In genomic region chr1:60916281-60916781, GRCm38 (mm10) we compare ENCODE assay signal across 12 mouse cellular contexts. TPM values are rescaled to one million over a fixed set of nuclear protein-coding genes. Genes with fewer than 3 reads are reported as not detected.
DNase-seq lines count a peak whose midpoint lies in the region; ATAC-seq and TF ChIP-seq lines count a peak whose summit lies in the region.
"Had no signal": no experiment of that assay in that cellular context is flagged by ENCODE, and none has a peak within 500 bp of the region (broad histone marks: within the 10 kb centered on the region; RNA-seq: fewer than 3 reads in every experiment).

No protein-coding gene starts in this region.

- H3K4me1 ChIP-seq in heart, postnatal 0 days (ENCODE audit: control insufficient read depth, insufficient read depth): no peaks in the 10 kb centered on the region
- peaks cover 7% of the 10 kb centered on the region; the same call in 1 of the 2 replicates for H3K4me1 ChIP-seq in heart, embryonic 10.5 days
- peaks cover 32% of the 10 kb centered on the region for H3K4me1 ChIP-seq in bone marrow macrophage, adult 2 months (ENCODE audit: control insufficient read depth, insufficient read depth, low read length)

- WGBS in heart, postnatal 0 days: 46% methylated on average over 10 of the region's 10 CpGs
- WGBS in heart, embryonic 10.5 days: 59% methylated on average over 10 of the region's 10 CpGs

- no peak for TF ChIP-seq CTCF in heart, postnatal 0 days (IDR thresholded peaks at IDR 0.05; ENCODE audit: low read depth)
- no peak for TF ChIP-seq CTCF in bone marrow macrophage, adult 2 months (IDR thresholded peaks at IDR 0.05; ENCODE audit: low read depth, low read length)

- H3K9ac ChIP-seq in heart, postnatal 0 days (replicated peaks; ENCODE audit: low read depth, low read length): no peak overlapping the region
- H3K9ac ChIP-seq: neural tube, embryonic 13.5 days had no signal

- ATAC-seq in heart, postnatal 0 days (ENCODE audit: insufficient read depth, low read depth): no peak
- no peak for ATAC-seq in erythroblast, adult 5-6 weeks (replicated peaks; ENCODE audit: low FRiP score, poor library complexity, severe bottlenecking)

- no peaks in the 10 kb centered on the region for H3K36me3 ChIP-seq in heart, postnatal 0 days (replicated peaks; ENCODE audit: control insufficient read depth, insufficient read depth, low read length)
- no peaks in the 10 kb centered on the region for H3K36me3 ChIP-seq in heart, embryonic 10.5 days
- H3K36me3 ChIP-seq in splenic B cell, adult 2 months (ENCODE audit: control insufficient read depth, insufficient read depth, low read length, poor library complexity, severe bottlenecking): no peaks in the 10 kb centered on the region
- H3K36me3 ChIP-seq: neural tube, embryonic 13.5 days had no signal

- H3K9me3 ChIP-seq in heart, postnatal 0 days (replicated peaks; ENCODE audit: control insufficient read depth, low read length): no peaks in the 10 kb centered on the region
- H3K9me3 ChIP-seq in heart, embryonic 10.5 days: no peaks in the 10 kb centered on the region
- H3K9me3 ChIP-seq: neural tube, embryonic 13.5 days had no signal

- no peak overlapping the region for H3K4me2 ChIP-seq in heart, postnatal 0 days (ENCODE audit: low read depth, low read length)
- H3K4me2 ChIP-seq: neural tube, embryonic 13.5 days had no signal

- H3K27me3 ChIP-seq in heart, postnatal 0 days (ENCODE audit: control insufficient read depth, insufficient read depth, low read length): no peaks in the 10 kb centered on the region
- no peaks in the 10 kb centered on the region for H3K27me3 ChIP-seq in heart, embryonic 10.5 days (ENCODE audit: insufficient read depth, poor library complexity, severe bottlenecking)
- H3K27me3 ChIP-seq in splenic B cell, adult 2 months (ENCODE audit: control insufficient read depth, insufficient read depth, low read length, poor library complexity, severe bottlenecking): no peaks in the 10 kb centered on the region
- H3K27me3 ChIP-seq: neural tube, embryonic 13.5 days had no signal

- TF ChIP-seq EP300 in heart, postnatal 0 days (IDR thresholded peaks at IDR 0.05; ENCODE audit: low read depth): no peak

- H3K4me3 ChIP-seq in heart, postnatal 0 days (ENCODE audit: low read depth, low read length): no peak overlapping the region
- no peak overlapping the region for H3K4me3 ChIP-seq in heart, embryonic 10.5 days
- no peak overlapping the region for H3K4me3 ChIP-seq in bone marrow macrophage, adult 2 months (ENCODE audit: insufficient read depth, low read length)
- H3K4me3 ChIP-seq: neural tube, embryonic 13.5 days had no signal

- no peak for TF ChIP-seq POLR2A in bone marrow macrophage, adult 2 months (IDR thresholded peaks at IDR 0.05; ENCODE audit: borderline replicate concordance, low read depth, low read length)

- H3K27ac ChIP-seq in heart, postnatal 0 days (ENCODE audit: low read depth): peak overlapping the region; percentile 36; the same call in 1 of the 2 replicates
- no peak overlapping the region for H3K27ac ChIP-seq in heart, embryonic 10.5 days
- peak overlapping the region; percentile 57 for H3K27ac ChIP-seq in bone marrow macrophage, adult 2 months (ENCODE audit: insufficient read depth, low read depth, low read length)
- H3K27ac ChIP-seq: neural tube, embryonic 13.5 days had no signal

- no peak for DNase-seq in heart, postnatal 0 days (ENCODE audit: low spot score)
- no peak for DNase-seq in heart, embryonic 10.5 days (ENCODE audit: low spot score)
- DNase-seq in CD4-positive, CD25-positive, alpha-beta regulatory T cell, adult 2 months (ENCODE audit: low read depth, low spot score): peak; percentile 74
- DNase-seq in splenic B cell, adult 2 months (ENCODE audit: low read depth, low spot score): peak; percentile 74
- no peak for DNase-seq in left cerebral cortex, adult 18-20 months (ENCODE audit: low spot score in 2 of 2)
- no peak for DNase-seq in spleen, adult 12 weeks (ENCODE audit: low spot score)
- DNase-seq: kidney, adult 8-10 months had no signal

RNA-seq across cellular contexts. Expression of gene Ctla4, which starts 29.5 kb away (rescaled TPM):
- 0.19 TPM in 1 of 2 replicates, not detected in the other for total RNA-seq in heart, postnatal 0 days (2014; rRNA removed; ENCODE audit: low replicate concordance)
- polyA plus RNA-seq in heart, postnatal 0 days (2015; fragmentation: Nextera tagmentation; extraction: Ambion mirVana): not detected in 2 replicates
- polyA plus RNA-seq in heart, embryonic 10.5 days (2016; fragmentation: Nextera tagmentation; extraction: Ambion mirVana): not detected in 2 replicates
- not detected in 2 replicates for polyA plus RNA-seq in bone marrow macrophage, adult 2 months (2012; ENCODE audit: insufficient read depth, insufficient read length, missing spikeins)
- total RNA-seq in left cerebral cortex, adult 18-20 months (2021): not detected
- not detected in 2 replicates for total RNA-seq in erythroblast, adult 5-6 weeks (2015; ENCODE audit: low replicate concordance)
- not detected in 2 replicates for total RNA-seq in erythroblast, adult 5-6 weeks (2017; ENCODE audit: low replicate concordance)
- total RNA-seq: left cerebral cortex, postnatal 10 days had no signal
- polyA plus RNA-seq: forebrain, embryonic 11.5 days; neural tube, embryonic 13.5 days had no signal

Comparison
In these comparisons a context has a peak if more than half of its experiments do, and no peak if none do; other contexts are left out.
1. DNase-seq: peak in CD4-positive, CD25-positive, alpha-beta regulatory T cell, adult 2 months (single experiment) and splenic B cell, adult 2 months (single experiment); none in heart, postnatal 0 days (single experiment), heart, embryonic 10.5 days (single experiment), left cerebral cortex, adult 18-20 months (0 of 2) and spleen, adult 12 weeks (single experiment).